Mouse (Mus musculus) stomach, embryonic 15.5 days (tissue): ENCODE measurements around the gene Snupn. TPM values are rescaled to one million over a fixed set of nuclear protein-coding genes. Genes with fewer than 3 reads are reported as not detected.
"Not testable (repeated sequence)": the region's sequence is repeated elsewhere in the genome, so short reads cannot be mapped to it uniquely, and the experiment has no call there.

ENCODE experiments used
- ATAC-seq: fragments of 200-750 bp; cut with Nextera tagmentation; 2 replicates; pipeline ENCODE4 v1.8.0; 2017; ENCODE audit warnings: low read depth, moderate number of reproducible peaks, moderate TSS enrichment; ENCODE audit not compliant: insufficient read depth, low FRiP score
- H3K27ac ChIP-seq: fragments of 300-500 bp; sonication (generic); 2 replicates; pipeline ENCODE4 v1.5.1; 2015; ENCODE audit warnings: mild to moderate bottlenecking, inconsistent platforms
- H3K27me3 ChIP-seq: fragments of 300-500 bp; sonication (generic); replicated peaks from 2 replicates; pipeline ENCODE4 v1.6.1; 2015; ENCODE audit warnings: inconsistent platforms
- H3K36me3 ChIP-seq: fragments of 300-500 bp; sonication (generic); 2 replicates; pipeline ENCODE4 v1.6.1; 2015; ENCODE audit warnings: inconsistent platforms
- H3K4me1 ChIP-seq: fragments of 300-500 bp; sonication (generic); 2 replicates; pipeline ENCODE4 v1.6.1; 2015; ENCODE audit warnings: inconsistent platforms
- H3K4me2 ChIP-seq: fragments of 300-500 bp; sonication (generic); 2 replicates; pipeline ENCODE4 v1.6.1; 2015; ENCODE audit warnings: mild to moderate bottlenecking, inconsistent platforms
- H3K4me3 ChIP-seq: fragments of 300-500 bp; sonication (generic); replicated peaks from 2 replicates; pipeline ENCODE4 v1.5.1; 2015; ENCODE audit warnings: inconsistent platforms
- H3K9ac ChIP-seq: fragments of 300-500 bp; sonication (generic); 2 replicates; pipeline ENCODE4 v1.6.1; 2015; ENCODE audit warnings: inconsistent platforms
- H3K9me3 ChIP-seq: fragments of 300-500 bp; sonication (generic); 2 replicates; pipeline ENCODE4 v1.6.1; 2016; ENCODE audit warnings: inconsistent platforms
- WGBS: fragments of 180-500 bp; shearing (Covaris S2); methylation state at CpG from one replicate; pipeline ENCODE4 v1.1.7; 2015; 5-methylcytosine and 5-hydroxymethylcytosine counted together
- polyA plus RNA-seq: library from polyadenylated mRNA; unstranded; fragments of >200 nt; fragmentation: Nextera tagmentation; extraction: Ambion mirVana; gene quantifications from 2 replicates; pipeline ENCODE4 v1.2.1, GENCODE M21; 2015

Gene Snupn
- polyA plus RNA-seq, 1 experiment from 2014 or later, result 18.5 TPM

- no peak for ATAC-seq
- Histone ChIP-seq H3K27ac (no peak overlapping the region), H3K36me3 (peaks cover 7% of the 10 kb centered on the region; the same call in 1 of the 2 replicates), H3K4me3 (no peak overlapping the region), H3K4me1 (no peaks in the 10 kb centered on the region), H3K9me3 (no peaks in the 10 kb centered on the region), H3K4me2 (no peak overlapping the region), H3K9ac (no peak overlapping the region), H3K27me3 (no peaks in the 10 kb centered on the region)
- WGBS, result 87% methylated on average over 6 of the region's 6 CpGs
These were observed 29.5 kb downstream of the Snupn start for GRCm38 (mm10) chr9:56980186-56980585.

- no peaks in the 10 kb centered on the region for H3K9me3 ChIP-seq
- no peak for ATAC-seq
- H3K4me3 ChIP-seq, result no peak overlapping the region
- H3K27me3 ChIP-seq, result no peaks in the 10 kb centered on the region
- no peaks in the 10 kb centered on the region for H3K4me1 ChIP-seq
- no peak overlapping the region for H3K27ac ChIP-seq
- H3K4me2 ChIP-seq, result no peak overlapping the region
- no peak overlapping the region for H3K9ac ChIP-seq
- WGBS, result 64% methylated on average over 1 of the region's 1 CpGs
- peaks cover 7% of the 10 kb centered on the region; the same call in 1 of the 2 replicates for H3K36me3 ChIP-seq
These were observed 30.8 kb downstream of the Snupn start for GRCm38 (mm10) chr9:56981502-56981901.

DNA sequence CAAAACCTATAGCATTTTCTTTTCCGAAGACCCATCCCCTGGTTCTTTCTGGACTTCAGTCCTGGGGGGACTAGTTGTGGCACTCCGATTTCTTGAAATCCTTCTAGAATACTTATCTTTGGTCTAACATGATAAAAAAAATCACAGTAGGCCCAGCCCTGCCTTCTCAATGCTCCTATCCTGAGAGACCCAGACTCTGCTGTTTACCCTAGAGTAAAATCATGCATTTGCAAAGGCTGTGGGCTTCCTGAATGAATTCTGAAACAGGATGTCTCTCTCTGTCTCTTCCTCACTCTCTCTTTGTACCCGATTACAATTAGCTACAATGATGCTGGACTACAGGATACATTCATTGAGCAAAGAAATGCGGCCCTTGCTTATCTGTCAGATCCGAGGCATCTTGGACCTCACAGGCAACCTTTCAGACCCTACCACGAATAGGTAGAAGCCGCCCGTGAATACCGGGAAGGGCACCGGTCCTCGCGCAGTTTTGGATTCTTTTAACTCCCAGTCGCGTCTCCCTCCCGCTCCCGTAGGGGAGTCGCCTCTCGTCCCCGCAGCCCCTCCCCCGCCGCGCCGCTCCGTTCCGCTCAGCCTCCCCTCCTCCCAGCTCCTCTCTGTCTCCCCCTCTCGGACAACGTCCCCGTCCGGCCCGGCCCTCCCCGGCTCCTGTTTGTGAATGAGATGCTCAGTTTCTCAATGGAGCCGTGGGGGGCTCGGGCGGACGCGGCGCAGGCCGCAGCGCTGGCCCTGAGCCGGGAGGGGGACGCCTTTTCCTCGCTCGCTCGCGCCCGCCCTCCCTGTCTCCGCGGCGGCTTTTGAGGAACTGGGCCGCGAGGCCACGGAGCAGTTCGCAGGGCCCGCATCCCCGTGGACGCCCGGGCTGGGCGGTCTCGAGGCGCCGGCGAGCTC lies 43.9 kb downstream of the Snupn start, which contains the start of gene Ptpn9:
Gene Ptpn9 (plus strand): TSS at position 638 of the 912 bp plus-strand sequence.
- ATAC-seq, result peak; percentile 93
- H3K4me1 ChIP-seq, result peaks cover 5% of the 10 kb centered on the region; the same call in 1 of the 2 replicates
- H3K27me3 ChIP-seq, result no peaks in the 10 kb centered on the region
- H3K4me3 ChIP-seq, result peak within 1 kb of the TSS; percentile 89
- H3K4me2 ChIP-seq, result peak within 1 kb of the TSS; percentile 74
- WGBS, result 3% methylated on average over 61 of the region's 62 CpGs
- peak within 1 kb of the TSS; percentile 91 for H3K27ac ChIP-seq
- H3K36me3 ChIP-seq, result no peaks in the 10 kb centered on the region
- no peaks in the 10 kb centered on the region for H3K9me3 ChIP-seq
- H3K9ac ChIP-seq, result peak within 1 kb of the TSS; percentile 92

- WGBS, result 0% methylated on average over 79 of the region's 80 CpGs
These were observed 44.7 kb downstream of the Snupn start for GRCm38 (mm10) chr9:56995198-56996027.

DNA sequence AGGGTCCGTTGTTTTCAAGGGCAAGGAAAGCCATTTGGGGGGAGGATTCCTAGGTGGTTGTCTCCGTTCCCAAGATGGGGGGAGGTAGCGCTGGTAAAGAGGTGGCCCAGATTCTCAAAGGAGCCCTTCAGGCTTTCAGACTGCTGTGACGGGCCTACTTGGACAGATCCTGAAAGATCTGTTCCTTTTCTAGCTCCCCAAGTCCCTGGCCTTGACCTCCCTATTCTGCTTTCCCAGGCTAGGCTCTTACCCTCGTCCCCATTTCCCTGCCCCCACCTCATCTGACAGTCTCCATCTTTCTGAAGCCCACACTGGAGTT lies 45.3 kb downstream of the Snupn start:
- Histone ChIP-seq H3K36me3 (no peaks in the 10 kb centered on the region), H3K4me3 (peak overlapping the region; percentile 89), H3K4me1 (peaks cover 5% of the 10 kb centered on the region; the same call in 1 of the 2 replicates), H3K9ac (peak overlapping the region; percentile 92), H3K27ac (peak overlapping the region; percentile 91), H3K4me2 (peak overlapping the region; percentile 74), H3K9me3 (no peaks in the 10 kb centered on the region), H3K27me3 (no peaks in the 10 kb centered on the region)
- 0% methylated on average over 5 of the region's 5 CpGs for WGBS
- ATAC-seq, result no peak

More at GRCm38 (mm10) chr9:56995198-56996027, 44.7 kb downstream of the Snupn start:
- no peaks in the 10 kb centered on the region for H3K36me3 ChIP-seq
- peak overlapping the region; percentile 92 for H3K9ac ChIP-seq
- no peaks in the 10 kb centered on the region for H3K27me3 ChIP-seq
- peak overlapping the region; percentile 89 for H3K4me3 ChIP-seq
- ATAC-seq, result peak; percentile 57
- H3K27ac ChIP-seq, result peak overlapping the region; percentile 91
- peaks cover 5% of the 10 kb centered on the region; the same call in 1 of the 2 replicates for H3K4me1 ChIP-seq
- H3K9me3 ChIP-seq, result no peaks in the 10 kb centered on the region
- peak overlapping the region; percentile 74 for H3K4me2 ChIP-seq

DNA sequence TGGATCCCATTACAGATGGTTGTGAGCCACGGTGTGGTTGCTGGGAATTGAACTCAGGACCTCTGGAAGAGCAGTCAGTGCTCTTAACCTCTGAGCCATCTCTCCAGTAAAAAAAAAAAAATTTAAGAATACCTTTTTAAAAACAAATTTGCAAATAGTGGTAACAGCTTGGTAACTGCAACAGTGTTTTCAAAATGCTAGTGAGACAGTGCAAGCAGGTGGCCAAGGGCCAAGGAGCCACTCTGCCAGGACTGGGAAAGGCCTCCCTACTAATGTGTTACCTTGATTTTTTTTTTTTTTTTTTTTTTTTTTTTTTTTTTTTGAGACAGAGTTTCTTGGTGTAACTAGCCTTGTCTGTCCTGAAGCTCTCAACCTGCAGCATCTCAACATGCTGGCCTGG lies 46.5 kb downstream of the Snupn start:
- H3K4me1 ChIP-seq, ATAC-seq, H3K27ac ChIP-seq, H3K4me3 ChIP-seq, H3K36me3 ChIP-seq, H3K4me2 ChIP-seq, H3K9me3 ChIP-seq, H3K9ac ChIP-seq, H3K27me3 ChIP-seq: not testable (repeated sequence)
- 84% methylated on average over 1 of the region's 1 CpGs for WGBS

- H3K9ac ChIP-seq, result no peak overlapping the region
- no peaks in the 10 kb centered on the region for H3K9me3 ChIP-seq
- 55% methylated on average over 4 of the region's 4 CpGs for WGBS
- no peaks in the 10 kb centered on the region for H3K27me3 ChIP-seq
- H3K4me1 ChIP-seq, result no peaks in the 10 kb centered on the region
- no peaks in the 10 kb centered on the region for H3K36me3 ChIP-seq
- no peak overlapping the region for H3K4me3 ChIP-seq
- ATAC-seq, result no peak
- H3K27ac ChIP-seq, result no peak overlapping the region
- H3K4me2 ChIP-seq, result no peak overlapping the region
These were observed 52.3 kb downstream of the Snupn start for GRCm38 (mm10) chr9:57003011-57003410.

DNA sequence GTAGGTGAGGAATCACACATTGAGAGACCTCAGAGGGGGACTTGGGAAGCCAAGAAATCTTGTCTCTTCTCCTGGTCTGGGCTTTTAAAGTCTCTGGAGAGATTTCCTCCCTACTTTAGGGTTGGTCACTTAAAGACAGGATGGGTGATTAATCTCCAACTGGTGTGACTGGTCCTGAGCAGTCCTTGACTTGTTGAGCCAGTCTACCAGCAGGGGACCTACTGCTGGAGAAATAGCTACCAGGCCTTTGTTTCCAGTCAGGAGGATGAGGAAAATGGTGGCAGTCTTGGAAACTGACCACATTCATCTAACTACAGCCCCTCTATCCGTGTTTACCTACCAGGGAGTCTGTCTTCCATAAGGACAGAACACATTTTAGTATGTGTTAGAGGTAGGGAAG lies 61.7 kb downstream of the Snupn start:
- H3K9ac ChIP-seq, result no peak overlapping the region
- no peak overlapping the region for H3K27ac ChIP-seq
- 71% methylated on average over 1 of the region's 1 CpGs for WGBS
- H3K36me3 ChIP-seq, result peaks cover 6% of the 10 kb centered on the region
- H3K4me1 ChIP-seq, result no peaks in the 10 kb centered on the region
- ATAC-seq, result no peak
- H3K4me2 ChIP-seq, result no peak overlapping the region
- H3K27me3 ChIP-seq, result no peaks in the 10 kb centered on the region
- no peak overlapping the region for H3K4me3 ChIP-seq
- no peaks in the 10 kb centered on the region for H3K9me3 ChIP-seq

GRCm38 (mm10) chr9:57012895-57013294 lies 62.2 kb downstream of the Snupn start:
- Histone ChIP-seq H3K4me1 (no peaks in the 10 kb centered on the region), H3K27me3 (no peaks in the 10 kb centered on the region), H3K4me3 (no peak overlapping the region), H3K9ac (no peak overlapping the region), H3K27ac (no peak overlapping the region), H3K4me2 (no peak overlapping the region), H3K36me3 (peaks cover 6% of the 10 kb centered on the region), H3K9me3 (no peaks in the 10 kb centered on the region)
- WGBS, result 93% methylated on average over 4 of the region's 4 CpGs
- ATAC-seq, result no peak

GRCm38 (mm10) chr9:57013756-57014155 lies 63.1 kb downstream of the Snupn start:
- H3K4me1 ChIP-seq, result no peaks in the 10 kb centered on the region
- WGBS, result 84% methylated on average over 1 of the region's 1 CpGs

GRCm38 (mm10) chr9:57014766-57015165 lies 64.1 kb downstream of the Snupn start:
- ATAC-seq, result no peak
- WGBS, result 83% methylated on average over 1 of the region's 1 CpGs

More at GRCm38 (mm10) chr9:57013756-57014155, 63.1 kb downstream of the Snupn start:
- H3K4me2 ChIP-seq, result no peak overlapping the region
- peaks cover 6% of the 10 kb centered on the region for H3K36me3 ChIP-seq
- ATAC-seq, result no peak
- H3K4me3 ChIP-seq, result no peak overlapping the region
- H3K9ac ChIP-seq, result no peak overlapping the region
- H3K27ac ChIP-seq, result no peak overlapping the region
- H3K27me3 ChIP-seq, result no peaks in the 10 kb centered on the region
- no peaks in the 10 kb centered on the region for H3K9me3 ChIP-seq

DNA sequence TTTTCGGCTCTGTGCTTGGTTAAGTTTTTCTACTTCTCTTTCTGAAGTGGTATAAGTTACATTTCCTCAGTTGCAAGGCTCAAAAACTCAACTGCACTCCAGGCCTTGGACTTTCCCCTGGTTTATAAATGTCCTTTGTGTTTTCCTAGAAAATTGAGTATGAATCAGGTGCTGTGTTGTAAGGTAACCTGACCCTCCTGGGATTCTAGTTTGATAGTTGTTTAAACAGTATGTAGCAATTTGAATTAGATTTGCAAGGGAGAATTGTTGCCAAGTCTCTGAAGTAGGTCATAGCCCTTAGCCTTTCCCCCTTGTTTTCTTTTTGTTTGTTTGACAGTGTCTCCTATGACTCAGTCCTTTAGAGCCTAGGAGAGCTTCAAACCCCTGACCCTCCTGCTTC lies 67.0 kb downstream of the Snupn start:
- Histone ChIP-seq H3K9ac (no peak overlapping the region), H3K36me3 (peaks cover 11% of the 10 kb centered on the region), H3K4me2 (no peak overlapping the region), H3K4me1 (no peaks in the 10 kb centered on the region), H3K27ac (no peak overlapping the region), H3K9me3 (no peaks in the 10 kb centered on the region), H3K4me3 (no peak overlapping the region), H3K27me3 (no peaks in the 10 kb centered on the region)
- ATAC-seq, result no peak
- 91% methylated on average over 1 of the region's 1 CpGs for WGBS

More at GRCm38 (mm10) chr9:57014766-57015165, 64.1 kb downstream of the Snupn start:
- H3K36me3 ChIP-seq, result peaks cover 6% of the 10 kb centered on the region
- H3K9me3 ChIP-seq, result no peaks in the 10 kb centered on the region
- no peak overlapping the region for H3K4me2 ChIP-seq
- H3K4me1 ChIP-seq, result no peaks in the 10 kb centered on the region
- H3K9ac ChIP-seq, result no peak overlapping the region
- H3K27ac ChIP-seq, result no peak overlapping the region
- H3K27me3 ChIP-seq, result no peaks in the 10 kb centered on the region
- no peak overlapping the region for H3K4me3 ChIP-seq
